Mouse (Mus musculus) granulocyte monocyte progenitor cell, adult 5-6 weeks (primary cell): ENCODE measurements around the gene Six1. TPM values are rescaled to one million over a fixed set of nuclear protein-coding genes. Genes with fewer than 3 reads are reported as not detected.
"Not testable (repeated sequence)": the region's sequence is repeated elsewhere in the genome, so short reads cannot be mapped to it uniquely, and the experiment has no call there.

ENCODE experiments used
- ATAC-seq: replicated peaks from 2 replicates; pipeline ENCODE4 v1.8.0; 2016; ENCODE audit warnings: mild to moderate bottlenecking, moderate TSS enrichment, inconsistent platforms; ENCODE audit not compliant: poor library complexity, severe bottlenecking
- total RNA-seq, 2 experiments: library from RNA; stranded (forward) in 1 of 2; stranded (reverse) in 1 of 2; fragments of 200-712, 200-1000 nt in 1 of 2; fragments of >200 nt in 1 of 2; fragmentation: Nextera tagmentation in 1 of 2; gene quantifications; 2 replicates each; pipeline ENCODE4 v1.2.3; 2014 to 2017

The Six1 gene
- not detected in 2 replicates for total RNA-seq (2014; fragmentation: Nextera tagmentation)
- total RNA-seq (2017), result 0.30 TPM in 1 of 2 replicates, not detected in the other

DNA sequence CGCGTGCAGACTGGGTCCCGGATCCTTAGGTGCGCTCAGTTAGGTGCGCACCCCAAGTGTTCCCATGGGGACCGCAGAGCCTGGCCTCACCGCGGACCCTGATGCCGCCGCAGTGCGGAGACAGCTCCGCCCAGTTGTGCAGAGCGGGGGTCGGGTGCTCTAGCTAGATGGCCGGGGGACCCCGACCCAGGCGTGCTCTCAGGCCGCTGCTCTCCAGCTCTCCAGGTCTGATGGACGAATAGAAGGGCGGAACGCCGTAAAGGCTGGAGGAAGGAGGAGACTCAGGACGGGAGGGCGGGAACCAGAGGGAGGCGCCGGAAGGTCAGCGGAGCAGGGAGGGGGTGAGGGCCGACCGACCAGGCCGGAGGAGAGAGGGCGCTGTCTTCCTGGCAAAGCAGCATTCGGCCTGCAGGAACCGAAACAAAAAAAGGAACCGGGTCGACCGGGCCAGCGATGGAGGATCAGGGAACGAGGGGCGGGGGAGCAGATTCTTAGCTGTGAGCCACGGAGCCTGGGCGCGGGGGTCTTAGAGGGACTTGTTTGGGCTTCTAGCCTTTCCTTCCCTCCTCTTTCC, at the start of gene Six1:
TSS of gene Six1 (minus strand) at position 220 of the 574 bp plus-strand sequence.
- ATAC-seq, result peak; percentile 90

GRCm38 (mm10) chr12:73098593-73098992, 44.9 kb upstream of the Six1 start:
- ATAC-seq, result no peak

DNA sequence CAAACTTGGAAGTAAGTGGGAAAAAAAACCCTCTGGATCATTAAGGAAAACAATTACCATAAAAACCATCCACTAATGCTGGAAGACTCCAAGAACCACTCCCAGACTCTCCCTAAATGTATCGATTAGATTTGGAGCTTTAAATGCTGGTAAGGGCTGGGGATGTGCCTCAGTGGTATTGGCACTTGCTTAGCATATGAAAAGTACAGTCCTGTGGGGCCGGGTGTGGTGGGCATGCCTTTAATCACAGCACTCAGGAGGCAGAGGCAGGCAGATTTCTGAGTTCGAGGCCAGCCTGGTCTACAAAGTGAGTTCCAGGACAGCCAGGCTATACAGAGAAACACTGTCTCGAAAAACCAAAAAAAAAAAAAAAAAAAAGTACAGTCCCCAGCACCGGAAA, 42.5 kb upstream of the Six1 start:
- ATAC-seq, result not testable (repeated sequence)

- no peak for ATAC-seq
These were observed 40.9 kb upstream of the Six1 start for GRCm38 (mm10) chr12:73094605-73095004.

- ATAC-seq, result no peak
These were observed 40.5 kb upstream of the Six1 start for GRCm38 (mm10) chr12:73094189-73094588.

DNA sequence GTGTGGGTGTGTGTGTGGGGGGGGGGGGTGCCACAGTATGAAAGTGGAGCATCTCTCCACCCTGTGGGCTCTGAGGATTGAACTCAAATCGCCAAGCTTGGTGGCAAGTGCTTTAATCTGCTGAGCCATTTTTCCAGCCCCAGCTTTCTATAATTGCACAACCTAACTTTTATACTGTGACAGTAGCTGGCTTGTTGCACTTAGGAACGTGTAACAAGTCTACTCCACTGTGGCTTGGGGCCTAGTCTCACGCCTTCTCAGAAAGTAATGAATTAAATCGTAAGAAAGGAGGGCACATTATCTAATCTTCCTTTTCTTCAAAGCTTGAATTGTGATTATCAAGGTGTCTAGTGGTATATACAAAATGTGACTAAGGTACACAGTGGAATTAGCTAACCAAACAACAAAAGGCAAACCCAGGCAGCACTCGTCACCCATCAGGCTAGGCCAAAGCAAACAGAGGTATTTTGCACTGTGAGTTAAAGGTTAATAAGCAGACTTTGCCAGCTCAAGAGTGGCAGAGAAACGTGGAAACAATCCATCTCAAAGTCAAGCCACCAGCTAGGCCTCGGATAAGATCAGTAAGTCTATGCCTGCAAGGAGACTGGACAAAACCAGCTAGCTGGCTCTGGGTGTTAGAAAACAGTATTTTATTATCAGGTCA, 37.1 kb upstream of the Six1 start:
- no peak for ATAC-seq

DNA sequence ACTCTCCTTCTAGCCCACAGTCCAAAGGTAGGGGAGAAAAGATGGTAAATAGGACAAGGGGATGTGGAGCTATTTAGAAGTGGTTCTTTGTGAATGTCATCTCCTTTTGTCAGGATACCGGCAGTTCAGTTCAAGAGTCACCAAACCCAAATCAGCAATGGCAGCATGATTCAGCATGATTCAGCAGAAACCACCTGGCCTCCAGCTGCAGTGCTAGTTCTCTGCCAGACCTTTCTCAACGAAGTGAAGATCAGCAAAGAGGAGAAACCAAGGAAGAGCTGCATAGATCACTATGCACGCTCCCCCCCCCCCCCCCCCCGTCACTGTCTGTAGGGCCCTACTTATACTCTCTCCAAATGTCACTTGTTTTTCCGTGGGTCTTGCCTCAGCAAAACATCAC, 35.2 kb upstream of the Six1 start:
- peak; percentile 61 for ATAC-seq

- ATAC-seq, result peak; percentile 74
These were observed 34.8 kb upstream of the Six1 start for GRCm38 (mm10) chr12:73088500-73088899.

DNA sequence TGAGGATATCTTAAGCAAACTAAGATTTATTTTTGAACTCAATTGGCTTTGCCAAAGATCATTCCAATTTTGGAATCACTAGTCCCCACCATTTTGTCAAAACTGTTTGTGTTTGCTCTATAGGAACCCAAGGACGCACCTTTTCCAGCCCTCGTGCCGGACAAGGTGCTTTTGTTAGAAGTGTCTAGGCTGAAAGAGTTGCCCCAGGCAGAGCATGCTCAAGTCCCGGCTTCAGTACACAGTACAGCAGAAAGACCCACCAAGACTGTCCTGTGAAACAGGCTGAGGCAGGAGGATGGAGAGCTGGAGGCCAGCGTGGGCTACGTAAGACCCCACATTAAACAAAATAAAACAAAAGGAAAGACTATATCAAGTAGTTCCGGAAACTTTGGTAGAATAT, 33.4 kb upstream of the Six1 start:
- no peak for ATAC-seq

DNA sequence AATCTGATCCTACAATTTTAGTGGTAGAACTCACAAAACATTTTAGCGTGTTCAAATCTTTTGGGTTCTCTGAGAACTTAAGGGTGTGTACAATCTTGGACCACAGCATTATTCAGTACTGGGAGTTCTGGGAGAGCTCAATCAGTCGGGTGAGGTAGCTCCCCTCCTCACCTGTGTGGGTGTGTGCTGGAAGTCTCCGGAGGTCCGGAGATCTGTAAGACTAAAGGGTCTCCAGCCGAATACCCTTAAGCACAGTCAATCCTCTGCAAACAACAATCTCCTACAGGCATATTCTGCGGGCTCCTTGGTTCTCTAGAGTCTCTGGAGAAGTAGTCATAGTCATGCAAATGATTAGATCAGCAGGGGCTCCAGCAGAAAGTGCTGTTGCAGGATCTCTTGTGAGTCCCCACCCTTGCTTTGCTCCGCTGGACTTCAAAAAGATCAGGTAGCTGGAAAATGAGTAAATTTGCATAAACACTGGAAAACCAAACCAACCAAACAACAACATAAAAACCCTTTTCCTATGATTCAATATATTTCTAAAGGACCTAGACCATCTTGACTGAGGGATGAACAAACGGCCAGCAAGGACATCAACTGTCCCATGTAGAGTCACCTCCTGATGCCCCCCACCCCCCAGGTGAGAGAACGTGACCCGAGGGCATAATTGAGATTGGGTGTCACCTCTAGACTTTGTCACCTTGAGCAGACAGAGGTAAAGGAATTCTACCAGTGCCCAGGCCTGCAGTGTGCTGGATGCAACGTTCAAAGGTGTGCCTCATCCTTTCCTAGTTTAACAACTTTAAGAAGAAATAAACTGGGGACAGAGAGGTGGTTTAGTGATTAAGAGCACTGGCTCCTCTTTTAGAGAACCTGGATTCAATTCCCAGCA, 32.3 kb upstream of the Six1 start:
- ATAC-seq, result no peak

DNA sequence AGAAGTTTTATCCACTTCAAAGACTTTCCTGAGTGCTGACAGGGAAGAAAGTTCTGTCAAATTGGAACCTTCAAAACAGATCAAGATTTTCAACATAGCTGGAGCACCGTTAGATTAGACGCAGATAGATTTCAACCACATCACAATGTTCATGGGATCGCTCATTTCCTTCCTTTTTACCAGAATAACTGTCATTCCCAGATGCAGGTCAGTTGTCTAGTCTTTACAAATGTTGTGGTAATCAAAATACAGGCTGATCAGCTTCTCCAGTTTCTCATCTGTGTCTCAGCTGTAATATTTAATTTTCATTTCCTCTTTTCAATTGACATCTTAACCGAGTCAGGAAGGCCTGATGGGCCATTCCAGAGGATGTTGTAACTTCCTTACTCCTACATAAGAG, 30.1 kb upstream of the Six1 start:
- ATAC-seq, result peak; percentile 91

- not testable (repeated sequence) for ATAC-seq
These were observed 28.1 kb upstream of the Six1 start for GRCm38 (mm10) chr12:73081828-73082227.

GRCm38 (mm10) chr12:73060805-73061410, 7.2 kb upstream of the Six1 start:
- ATAC-seq, result no peak

GRCm38 (mm10) chr12:73057492-73057891, 3.8 kb upstream of the Six1 start:
- no peak for ATAC-seq

DNA sequence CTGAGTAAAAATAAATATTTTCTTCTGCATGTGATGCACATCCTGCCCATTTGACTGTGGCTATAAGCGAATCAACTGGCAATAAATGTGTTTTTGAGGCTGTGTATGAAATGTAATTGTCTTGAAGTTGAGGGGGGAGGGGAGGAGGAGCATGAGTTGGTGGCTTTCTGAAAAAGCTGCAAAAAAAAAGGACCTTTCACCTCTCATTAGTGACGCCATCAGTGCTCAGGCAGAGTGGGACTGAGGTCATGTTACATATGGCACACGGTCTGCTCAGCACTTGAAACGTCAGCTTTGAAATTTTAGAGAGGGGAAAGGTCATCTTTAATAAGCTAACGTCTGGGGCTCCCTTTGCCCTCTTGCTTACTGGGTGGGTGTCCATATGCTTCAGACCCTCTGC, 1.8 kb upstream of the Six1 start:
- ATAC-seq, result no peak

GRCm38 (mm10) chr12:73054576-73055185, 994 bp upstream of the Six1 start:
- no peak for ATAC-seq

DNA sequence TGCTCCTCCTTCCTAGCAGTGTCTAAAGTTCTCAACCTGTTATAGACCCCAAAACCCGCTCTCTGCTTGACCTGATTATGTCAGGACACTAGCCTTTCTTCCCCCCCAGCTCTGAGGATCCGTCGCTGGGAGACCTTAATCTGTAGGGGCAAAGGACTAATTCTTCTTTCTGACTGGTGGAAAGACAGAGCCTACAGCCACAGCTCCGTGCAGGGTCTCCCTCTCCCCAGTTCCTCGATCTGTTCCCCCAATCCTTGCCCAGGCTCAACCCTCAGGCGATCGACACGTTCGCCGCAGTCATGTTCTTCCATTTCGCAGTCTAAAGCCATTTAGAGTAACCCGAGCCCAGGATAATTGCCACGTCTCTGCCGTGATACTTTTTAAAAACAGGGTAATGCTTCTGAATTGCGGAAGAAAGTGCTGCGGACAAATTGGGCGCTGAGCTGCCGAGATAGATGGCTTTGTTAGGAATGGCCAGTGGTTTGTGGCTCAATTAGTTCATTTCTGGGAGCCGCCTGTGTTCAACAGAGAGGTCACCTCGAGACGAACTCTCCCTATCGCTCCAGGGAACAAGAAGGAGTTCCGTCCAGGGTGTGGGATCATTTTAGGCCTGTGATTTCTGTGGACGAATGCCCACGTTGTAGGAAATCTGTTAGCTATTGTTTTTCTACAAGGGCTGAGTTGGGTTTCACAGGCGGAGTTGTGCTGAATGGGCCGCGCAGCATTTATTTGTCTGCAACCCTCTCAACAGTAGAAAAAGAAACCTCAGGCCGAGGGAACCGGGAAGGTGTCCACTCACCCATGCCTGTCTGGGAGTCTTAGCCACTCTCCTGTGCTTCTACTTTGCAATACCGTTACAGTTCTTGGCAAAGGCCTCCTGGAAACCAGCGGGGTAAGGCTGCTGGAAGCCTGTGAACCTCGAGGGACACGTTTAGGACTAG, 766 bp downstream of the Six1 start:
- no peak for ATAC-seq

GRCm38 (mm10) chr12:73052036-73052650, 1.5 kb downstream of the Six1 start:
- no peak for ATAC-seq
